Mouse (Mus musculus): ENCODE results near the gene Gm853. TPM values are rescaled to one million over a fixed set of nuclear protein-coding genes. Genes with fewer than 3 reads are reported as not detected.

Gene Gm853
- polyA plus RNA-seq, 1 experiment from 2014 or later, result not detected

DNA sequence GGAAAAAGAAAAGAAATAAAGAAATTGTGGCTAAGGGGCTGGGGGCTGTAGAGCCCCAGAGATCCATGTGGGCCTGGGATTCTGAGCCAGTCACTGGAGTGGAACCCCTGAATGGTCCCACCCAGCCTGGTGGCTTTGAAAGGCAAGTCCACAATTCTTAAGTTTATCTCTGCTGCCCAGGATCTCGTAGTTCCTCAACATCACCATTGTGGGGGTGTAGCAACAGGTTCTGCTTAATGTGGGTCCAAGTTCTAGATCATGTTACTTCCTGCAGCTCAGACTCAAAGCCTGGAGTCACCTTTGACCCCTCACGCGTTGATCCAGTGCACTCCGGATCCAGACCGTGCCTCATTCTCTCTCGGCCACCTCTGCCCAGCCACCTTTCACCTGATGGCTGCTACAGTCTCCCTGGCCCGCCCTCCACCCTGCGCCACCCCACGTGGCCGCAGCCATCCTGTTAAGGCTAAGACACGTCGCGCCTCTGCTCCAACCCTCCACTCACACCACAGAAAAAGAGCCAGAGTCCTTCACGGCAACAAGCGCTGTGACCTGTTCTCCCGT is 52.7 kb downstream of the Gm853 start:
- Histone ChIP-seq H3K4me1 (peaks cover 59% of the 10 kb centered on the region), H3K36me3 (replicated peaks) (no peaks in the 10 kb centered on the region), H3K9me3 (no peaks in the 10 kb centered on the region), H3K27ac (no peak overlapping the region), H3K4me3 (no peak overlapping the region), H3K27me3 (ENCODE audit: poor library complexity, severe bottlenecking) (peaks cover 76% of the 10 kb centered on the region)
- no peak for DNase-seq (ENCODE audit: extremely low spot score, low spot score)
- 87% methylated on average over 16 of the region's 16 CpGs for WGBS

DNA sequence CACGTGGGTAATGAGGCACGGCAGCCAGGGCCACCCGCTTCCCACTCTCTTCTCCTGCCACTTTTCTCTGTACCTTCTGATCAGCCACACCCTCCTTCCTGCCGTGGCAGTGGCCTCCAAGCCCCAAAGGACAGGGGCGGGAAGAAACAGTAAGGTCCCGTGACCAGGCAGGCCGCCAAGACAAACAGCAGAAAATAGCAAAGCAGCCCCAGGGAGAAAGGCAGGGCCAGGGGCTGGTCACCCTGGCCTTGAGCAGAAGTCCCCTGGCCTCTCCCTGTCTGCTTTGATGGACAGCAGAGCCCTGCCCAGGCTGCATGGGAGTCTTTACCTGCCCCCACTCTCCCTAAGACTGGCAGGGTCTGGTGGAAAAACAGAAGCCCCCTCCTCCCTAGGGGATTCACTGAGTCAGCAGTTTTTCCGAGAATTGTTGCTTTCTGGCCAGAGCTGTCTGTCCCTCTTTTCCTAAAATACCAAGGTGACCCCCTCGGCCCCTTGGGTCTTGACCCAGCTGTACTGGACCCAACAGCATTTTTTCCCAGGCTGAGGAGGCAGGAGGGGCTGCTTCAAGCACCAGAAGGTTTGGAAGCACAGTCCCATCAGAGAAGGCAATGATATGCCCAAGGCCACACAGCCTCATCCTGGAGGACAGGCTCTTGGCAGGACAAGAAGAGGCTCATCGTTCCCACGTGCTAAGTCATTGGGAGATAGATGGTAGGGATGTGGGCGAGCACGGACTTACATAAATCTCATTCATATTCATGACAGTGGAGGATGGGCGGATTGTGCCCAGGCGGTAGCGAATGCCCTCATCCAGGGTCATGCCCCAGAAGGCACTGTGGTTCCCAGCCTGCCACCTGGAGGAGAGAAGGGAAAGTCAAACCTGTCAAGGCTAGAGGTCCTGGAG is 53.7 kb downstream of the Gm853 start:
- H3K27me3 ChIP-seq (ENCODE audit: poor library complexity, severe bottlenecking), result peaks cover 76% of the 10 kb centered on the region
- no peaks in the 10 kb centered on the region for H3K9me3 ChIP-seq
- peak overlapping the region; percentile 36; the same call in 1 of the 2 replicates for H3K27ac ChIP-seq
- H3K36me3 ChIP-seq (replicated peaks), result no peaks in the 10 kb centered on the region
- H3K4me3 ChIP-seq, result no peak overlapping the region
- DNase-seq (ENCODE audit: extremely low spot score, low spot score), result no peak
- 48% methylated on average over 16 of the region's 16 CpGs for WGBS
- peaks cover 56% of the 10 kb centered on the region for H3K4me1 ChIP-seq

DNA sequence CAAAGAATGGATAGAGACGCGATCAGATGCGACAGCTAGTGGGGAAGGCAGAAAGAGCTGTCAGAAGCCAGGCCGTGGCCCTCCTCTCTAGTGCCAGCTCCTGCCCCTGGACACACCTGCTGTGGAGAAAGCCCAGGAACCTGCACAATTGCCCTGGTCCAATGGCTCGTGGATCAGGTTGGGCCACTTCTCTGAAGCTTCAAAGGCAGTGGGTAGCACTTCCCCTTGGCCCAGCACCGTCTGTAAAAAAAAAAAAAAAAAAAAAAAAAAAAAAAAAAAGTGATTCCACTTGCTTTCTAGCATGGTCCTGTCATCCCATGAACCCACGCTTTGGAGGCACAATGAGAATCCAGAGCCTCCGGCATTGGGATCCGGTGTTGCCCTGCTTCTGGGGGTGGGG is 54.4 kb downstream of the Gm853 start:
- Histone ChIP-seq H3K9me3 (no peaks in the 10 kb centered on the region), H3K36me3 (replicated peaks) (no peaks in the 10 kb centered on the region), H3K4me3 (peak overlapping the region; percentile 9; the same call in 1 of the 2 replicates), H3K4me1 (peaks cover 58% of the 10 kb centered on the region), H3K27ac (peak overlapping the region; percentile 36; the same call in 1 of the 2 replicates), H3K27me3 (ENCODE audit: poor library complexity, severe bottlenecking) (peaks cover 76% of the 10 kb centered on the region)
- WGBS, result 54% methylated on average over 9 of the region's 9 CpGs
- no peak for DNase-seq (ENCODE audit: extremely low spot score, low spot score)

DNA sequence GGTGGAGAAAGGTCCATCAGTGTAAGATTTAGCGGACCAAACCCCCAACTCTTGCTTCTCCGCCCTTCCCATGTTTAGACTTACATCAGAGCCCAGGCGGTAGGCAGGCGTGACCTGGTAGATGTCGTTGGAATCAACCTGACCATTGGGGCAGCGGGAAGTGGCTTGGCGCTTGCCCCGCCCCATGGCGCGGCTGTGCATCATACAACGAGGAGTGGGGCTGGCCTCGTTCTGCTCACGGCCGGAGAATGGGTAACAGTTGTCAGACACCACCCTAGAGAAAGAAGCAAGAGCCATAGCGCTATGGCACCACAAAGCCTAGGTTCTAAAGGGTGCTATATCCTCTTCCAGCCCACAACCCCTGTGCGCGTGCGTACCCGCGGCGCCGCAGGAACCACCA is 54.9 kb downstream of the Gm853 start:
- H3K4me3 ChIP-seq, result peak overlapping the region; percentile 9; the same call in 1 of the 2 replicates
- no peaks in the 10 kb centered on the region for H3K9me3 ChIP-seq
- peaks cover 76% of the 10 kb centered on the region for H3K27me3 ChIP-seq (ENCODE audit: poor library complexity, severe bottlenecking)
- H3K4me1 ChIP-seq, result peaks cover 59% of the 10 kb centered on the region
- no peak overlapping the region for H3K27ac ChIP-seq
- WGBS, result 46% methylated on average over 22 of the region's 22 CpGs
- H3K36me3 ChIP-seq (replicated peaks), result no peaks in the 10 kb centered on the region
- no peak for DNase-seq (ENCODE audit: extremely low spot score, low spot score)

DNA sequence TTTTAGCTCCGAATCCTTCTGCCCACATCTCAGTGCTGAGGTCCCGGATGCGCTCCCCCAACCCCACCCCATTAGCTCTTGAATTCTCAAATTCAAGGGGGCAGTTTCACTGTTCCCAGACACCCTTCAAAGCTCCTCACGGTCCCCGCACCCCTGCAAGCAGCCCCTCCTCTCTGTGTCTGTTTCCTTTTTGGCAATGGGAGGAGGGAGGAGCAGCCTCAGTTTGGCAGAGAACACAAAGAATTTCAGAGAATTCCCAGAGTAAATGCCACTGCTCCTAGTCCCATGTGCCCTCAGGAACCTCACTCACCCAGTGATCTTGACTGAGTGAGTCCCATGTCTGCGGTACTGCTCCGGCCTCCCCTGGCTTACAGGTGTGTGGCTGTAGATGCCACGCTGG is 55.6 kb downstream of the Gm853 start:
- WGBS, result 77% methylated on average over 8 of the region's 8 CpGs
- Histone ChIP-seq H3K27me3 (ENCODE audit: poor library complexity, severe bottlenecking) (peaks cover 81% of the 10 kb centered on the region), H3K27ac (no peak overlapping the region), H3K36me3 (replicated peaks) (no peaks in the 10 kb centered on the region), H3K4me1 (peaks cover 57% of the 10 kb centered on the region), H3K4me3 (no peak overlapping the region), H3K9me3 (no peaks in the 10 kb centered on the region)
- DNase-seq (ENCODE audit: extremely low spot score, low spot score), result no peak

DNA sequence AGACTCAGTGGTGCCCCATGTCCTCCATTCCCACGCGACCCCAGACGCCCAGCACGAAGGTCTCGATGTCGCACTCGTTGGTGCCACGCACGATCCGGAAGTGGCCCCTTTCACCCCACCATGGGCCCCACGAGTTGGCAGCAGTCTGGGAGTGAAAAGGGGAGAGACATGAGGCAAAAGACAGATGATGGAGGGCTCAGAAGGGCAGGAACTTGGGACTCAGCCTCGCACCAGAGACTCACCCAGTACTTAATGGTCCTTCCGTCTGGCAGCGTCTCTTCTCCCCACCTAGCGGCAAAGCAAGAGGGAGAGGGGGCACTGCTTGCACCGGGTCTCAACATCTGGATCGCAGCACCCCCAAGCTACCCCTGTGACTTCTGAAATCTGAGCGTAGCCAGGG is 56.1 kb downstream of the Gm853 start:
- WGBS, result 79% methylated on average over 18 of the region's 18 CpGs
- DNase-seq (ENCODE audit: extremely low spot score, low spot score), result no peak
- Histone ChIP-seq H3K36me3 (replicated peaks) (no peaks in the 10 kb centered on the region), H3K9me3 (no peaks in the 10 kb centered on the region), H3K27ac (no peak overlapping the region), H3K4me1 (peaks cover 55% of the 10 kb centered on the region), H3K4me3 (no peak overlapping the region), H3K27me3 (ENCODE audit: poor library complexity, severe bottlenecking) (peaks cover 86% of the 10 kb centered on the region)

DNA sequence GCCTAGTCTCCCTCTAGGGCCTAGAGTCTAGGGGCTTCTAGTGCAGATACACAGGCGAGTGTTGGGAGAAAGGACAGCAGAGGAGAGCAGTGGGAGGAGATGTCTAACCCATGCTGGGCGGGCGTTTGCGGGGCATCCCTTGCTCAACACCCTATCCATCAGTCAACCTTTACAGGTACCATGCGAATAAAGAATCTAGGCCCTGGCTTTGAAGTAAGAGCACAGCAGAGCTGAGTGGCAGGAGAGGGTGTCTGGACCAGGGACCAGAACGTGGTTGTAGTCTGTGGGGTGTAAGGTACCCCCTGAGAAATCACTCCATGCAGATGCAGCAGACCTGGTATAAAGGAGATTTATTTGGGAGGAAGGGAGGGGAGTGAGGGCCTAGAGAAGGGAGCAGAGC is 58.1 kb downstream of the Gm853 start:
- WGBS, result 70% methylated on average over 6 of the region's 6 CpGs
- H3K27me3 ChIP-seq (ENCODE audit: poor library complexity, severe bottlenecking), result peaks cover 94% of the 10 kb centered on the region

DNA sequence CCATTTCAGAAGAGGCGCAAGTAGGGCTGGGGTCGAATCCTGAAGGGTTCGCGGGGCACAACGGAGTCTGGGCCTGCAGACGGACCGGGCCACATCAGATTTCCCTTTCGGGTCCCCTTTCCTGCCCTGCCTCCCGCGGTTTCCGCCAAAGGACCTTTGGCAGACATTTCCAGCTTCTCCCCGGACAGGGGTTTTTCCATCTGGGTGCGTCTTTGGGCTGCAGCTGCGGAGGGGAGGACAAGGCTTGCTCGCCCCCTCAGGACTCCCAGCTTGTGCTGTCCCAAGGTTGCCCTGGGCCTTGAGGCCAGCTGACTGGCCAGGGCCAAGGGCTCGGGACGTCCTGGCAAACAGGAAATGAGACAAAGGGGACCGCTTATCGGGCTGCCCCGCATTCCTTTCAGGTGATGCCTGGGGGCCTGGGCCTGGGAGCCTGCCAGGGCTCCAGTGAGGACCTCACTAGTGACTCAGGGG is 58.8 kb downstream of the Gm853 start:
- H3K4me1 ChIP-seq, result peaks cover 48% of the 10 kb centered on the region
- peak overlapping the region; percentile 29 for H3K4me3 ChIP-seq
- H3K27ac ChIP-seq, result peak overlapping the region; percentile 48; the same call in 1 of the 2 replicates
- DNase-seq (ENCODE audit: extremely low spot score, low spot score), result peak; percentile 38
- H3K36me3 ChIP-seq (replicated peaks), result no peaks in the 10 kb centered on the region
- peaks cover 88% of the 10 kb centered on the region for H3K27me3 ChIP-seq (ENCODE audit: poor library complexity, severe bottlenecking)
- WGBS, result 3% methylated on average over 20 of the region's 20 CpGs
- no peaks in the 10 kb centered on the region for H3K9me3 ChIP-seq

More for the DNA sequence above, 58.1 kb downstream of the Gm853 start:
- no peak for DNase-seq (ENCODE audit: extremely low spot score, low spot score)
- Histone ChIP-seq H3K4me3 (no peak overlapping the region), H3K4me1 (peaks cover 55% of the 10 kb centered on the region), H3K27ac (no peak overlapping the region), H3K36me3 (replicated peaks) (no peaks in the 10 kb centered on the region), H3K9me3 (no peaks in the 10 kb centered on the region)

DNA sequence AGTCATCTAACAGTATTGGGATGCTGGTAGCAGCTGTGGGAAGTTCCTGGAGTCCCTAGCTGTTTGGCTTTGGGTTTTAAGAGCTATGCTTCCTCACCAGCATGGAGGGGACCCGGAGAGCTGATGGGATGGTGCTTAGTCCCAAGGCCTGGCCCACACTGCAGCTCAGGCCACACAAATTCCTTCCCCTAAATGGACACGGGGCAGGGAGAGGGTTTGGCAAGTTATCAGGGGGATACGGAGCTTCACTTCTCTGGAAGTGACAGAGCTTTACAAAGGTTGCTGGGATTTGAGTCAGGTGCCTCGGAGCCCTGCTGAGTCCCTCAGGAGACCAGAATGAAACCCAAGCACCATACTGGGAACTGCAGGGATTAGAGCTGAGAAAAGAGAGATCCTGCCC is 60.9 kb downstream of the Gm853 start:
- Histone ChIP-seq H3K27me3 (ENCODE audit: poor library complexity, severe bottlenecking) (peaks cover 67% of the 10 kb centered on the region), H3K27ac (no peak overlapping the region), H3K4me3 (no peak overlapping the region), H3K36me3 (replicated peaks) (no peaks in the 10 kb centered on the region), H3K4me1 (peaks cover 28% of the 10 kb centered on the region), H3K9me3 (no peaks in the 10 kb centered on the region)
- 16% methylated on average over 4 of the region's 4 CpGs for WGBS
- DNase-seq (ENCODE audit: extremely low spot score, low spot score), result no peak

Other genes starting within 250 kb of the Gm853 start
- gene Adgrb2, start 237.5 kb downstream of the Gm853 start, polyA plus RNA-seq (2016; fragmentation: Nextera tagmentation; extraction: Ambion mirVana), result 0.84 and 1.4 TPM in 2 replicates
- gene Col16a1, start 174.6 kb downstream of the Gm853 start, polyA plus RNA-seq (2016; fragmentation: Nextera tagmentation; extraction: Ambion mirVana), result 2.3 and 2.4 TPM in 2 replicates
- gene Pef1, start 119.8 kb downstream of the Gm853 start, polyA plus RNA-seq (2016; fragmentation: Nextera tagmentation; extraction: Ambion mirVana), result 69.8 and 70.4 TPM in 2 replicates
- 0.32 and 0.36 TPM in 2 replicates for gene Hcrtr1, start 83.0 kb downstream of the Gm853 start, polyA plus RNA-seq (2016; fragmentation: Nextera tagmentation; extraction: Ambion mirVana)
- 7.2 and 7.6 TPM in 2 replicates for gene Tinagl1, start 47.3 kb downstream of the Gm853 start, polyA plus RNA-seq (2016; fragmentation: Nextera tagmentation; extraction: Ambion mirVana)
- gene Serinc2, start 56.8 kb upstream of the Gm853 start, polyA plus RNA-seq (2016; fragmentation: Nextera tagmentation; extraction: Ambion mirVana), result 53.3 and 63.2 TPM in 2 replicates
- gene Fabp3, start 86.2 kb upstream of the Gm853 start, polyA plus RNA-seq (2016; fragmentation: Nextera tagmentation; extraction: Ambion mirVana), result 16.2 and 18.8 TPM in 2 replicates
- not detected in 2 replicates for gene Gm10570, start 86.3 kb upstream of the Gm853 start, polyA plus RNA-seq (2016; fragmentation: Nextera tagmentation; extraction: Ambion mirVana)
- gene Zcchc17, start 137.5 kb upstream of the Gm853 start, polyA plus RNA-seq (2016; fragmentation: Nextera tagmentation; extraction: Ambion mirVana), result 68.8 and 72.4 TPM in 2 replicates
- gene Snrnp40, start 137.7 kb upstream of the Gm853 start, polyA plus RNA-seq (2016; fragmentation: Nextera tagmentation; extraction: Ambion mirVana), result 233 and 235 TPM in 2 replicates